ENCODE assay signal across 10 mouse cellular contexts in the genomic region with DNA sequence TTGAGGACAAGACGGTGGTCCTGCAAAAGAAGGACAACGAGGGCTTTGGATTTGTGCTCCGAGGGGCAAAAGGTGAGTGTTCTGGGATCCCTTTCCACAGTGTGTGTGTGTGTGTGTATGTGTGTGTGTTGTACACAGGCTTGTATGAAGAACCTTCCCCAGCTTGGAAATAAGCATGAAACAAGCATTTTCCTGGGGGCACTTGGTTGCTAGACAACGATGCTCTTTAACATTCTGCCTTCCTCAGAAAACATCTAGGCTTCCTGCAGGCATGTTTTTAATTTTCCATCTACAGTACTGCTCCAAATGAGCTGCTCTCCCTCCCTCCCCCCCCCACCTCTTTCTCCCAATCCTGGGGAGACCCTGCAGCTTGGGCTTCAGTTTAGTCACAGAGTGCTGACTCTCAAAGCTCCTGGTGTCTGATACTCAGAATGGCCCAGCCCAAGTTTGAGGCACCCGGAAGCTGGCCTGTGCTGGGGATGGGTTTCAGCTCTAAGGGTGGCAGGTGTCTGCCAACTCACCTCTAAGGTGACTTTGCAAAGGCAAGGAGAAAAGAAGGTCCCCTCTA.
DNase-seq lines count a peak whose midpoint lies in the region; ATAC-seq and TF ChIP-seq lines count a peak whose summit lies in the region.
"Had no signal": no experiment of that assay in that cellular context is flagged by ENCODE, and none has a peak within 500 bp of the region (broad histone marks: within the 10 kb centered on the region; RNA-seq: fewer than 3 reads in every experiment).

No protein-coding gene starts in this region.

- H3K9me3 ChIP-seq in kidney, embryonic 14.5 days (ENCODE audit: control insufficient read depth, low read length) = no peaks in the 10 kb centered on the region
- no peaks in the 10 kb centered on the region for H3K9me3 ChIP-seq in embryonic facial prominence, embryonic 13.5 days
- H3K9me3 ChIP-seq in hindbrain, postnatal 0 days (ENCODE audit: low read length) = no peaks in the 10 kb centered on the region

- H3K36me3 ChIP-seq in kidney, embryonic 14.5 days (ENCODE audit: control insufficient read depth, insufficient read depth, low read length) = no peaks in the 10 kb centered on the region
- H3K36me3 ChIP-seq in embryonic facial prominence, embryonic 13.5 days = no peaks in the 10 kb centered on the region
- H3K36me3 ChIP-seq in hindbrain, postnatal 0 days (ENCODE audit: insufficient read depth, low read length) = no peaks in the 10 kb centered on the region

- ATAC-seq in kidney, embryonic 14.5 days (ENCODE audit: low FRiP score, low TSS enrichment) = no peak
- no peak for ATAC-seq in embryonic facial prominence, embryonic 13.5 days (ENCODE audit: insufficient number of reproducible peaks, insufficient read depth, low FRiP score, low TSS enrichment, low read depth)
- no peak for ATAC-seq in hindbrain, postnatal 0 days

- WGBS in kidney, embryonic 14.5 days = 33% methylated on average over 5 of the region's 5 CpGs
- 9% methylated on average over 5 of the region's 5 CpGs for WGBS in embryonic facial prominence, embryonic 13.5 days
- 5% methylated on average over 5 of the region's 5 CpGs for WGBS in hindbrain, postnatal 0 days

- TF ChIP-seq CTCF in hindbrain, postnatal 0 days (IDR thresholded peaks at IDR 0.05; ENCODE audit: low read depth) = no peak

- H3K4me3 ChIP-seq in kidney, embryonic 14.5 days (ENCODE audit: low read length) = peak overlapping the region; percentile 41
- H3K4me3 ChIP-seq in embryonic facial prominence, embryonic 13.5 days = peak overlapping the region; percentile 54
- peak overlapping the region; percentile 54 for H3K4me3 ChIP-seq in hindbrain, postnatal 0 days (ENCODE audit: low read length)

- H3K27ac ChIP-seq in kidney, embryonic 14.5 days (ENCODE audit: low read depth, low read length) = no peak overlapping the region
- peak overlapping the region; percentile 94 for H3K27ac ChIP-seq in embryonic facial prominence, embryonic 13.5 days
- peak overlapping the region; percentile 92 for H3K27ac ChIP-seq in hindbrain, postnatal 0 days

- peak overlapping the region; percentile 85 for H3K4me2 ChIP-seq in kidney, embryonic 14.5 days (replicated peaks; ENCODE audit: low read depth, low read length)
- peak overlapping the region; percentile 87 for H3K4me2 ChIP-seq in embryonic facial prominence, embryonic 13.5 days
- H3K4me2 ChIP-seq in hindbrain, postnatal 0 days (ENCODE audit: low read depth, low read length) = peak overlapping the region; percentile 83

- H3K9ac ChIP-seq in kidney, embryonic 14.5 days (ENCODE audit: low read depth, low read length) = peak overlapping the region; percentile 44; the same call in 1 of the 2 replicates
- H3K9ac ChIP-seq in embryonic facial prominence, embryonic 13.5 days = peak overlapping the region; percentile 75
- H3K9ac ChIP-seq in hindbrain, postnatal 0 days (replicated peaks; ENCODE audit: low read length) = peak overlapping the region; percentile 75

- no peak for DNase-seq in kidney, postnatal 10 days
- peak; percentile 47 for DNase-seq in hindbrain, postnatal 0 days (ENCODE audit: low spot score)
- DNase-seq in neural tube, embryonic 10.5 days (ENCODE audit: extremely low spot score, low spot score) = peak; percentile 13
- no peak for DNase-seq in layer of hippocampus, postnatal 10 days (ENCODE audit: low spot score in 2 of 2)
- no peak for DNase-seq in c-Kit-positive CD71-positive TER-119-positive erythroid progenitor cells, embryonic 14.5 days (ENCODE audit: low spot score)
- no peak for DNase-seq in right cerebral cortex, postnatal 36 days (ENCODE audit: low spot score in 2 of 2)
- DNase-seq: adrenal gland, adult 8-10 months; gastrocnemius, postnatal 25 days had no signal

- H3K4me1 ChIP-seq in kidney, embryonic 14.5 days (ENCODE audit: control insufficient read depth, insufficient read depth, low read length) = 0 out of 2 replicates have a peak, but pooled peaks cover 6% of the 10 kb centered on the region
- H3K4me1 ChIP-seq in embryonic facial prominence, embryonic 13.5 days = peaks cover 51% of the 10 kb centered on the region
- H3K4me1 ChIP-seq in hindbrain, postnatal 0 days (ENCODE audit: insufficient read depth, low read length) = peaks cover 37% of the 10 kb centered on the region

- no peaks in the 10 kb centered on the region for H3K27me3 ChIP-seq in kidney, embryonic 14.5 days (ENCODE audit: control insufficient read depth, insufficient read depth, low read length)
- H3K27me3 ChIP-seq in embryonic facial prominence, embryonic 13.5 days = no peaks in the 10 kb centered on the region
- H3K27me3 ChIP-seq in hindbrain, postnatal 0 days (ENCODE audit: insufficient read depth, low read length) = no peaks in the 10 kb centered on the region

Comparison
In these comparisons a context has a peak if more than half of its experiments do, and no peak if none do; other contexts are left out.
1. DNase-seq: peak in hindbrain, postnatal 0 days (single experiment) and neural tube, embryonic 10.5 days (single experiment); none in kidney, postnatal 10 days (single experiment), layer of hippocampus, postnatal 10 days (0 of 2), c-Kit-positive CD71-positive TER-119-positive erythroid progenitor cells, embryonic 14.5 days (single experiment) and right cerebral cortex, postnatal 36 days (0 of 2).
2. Peak in every context shown above with its lines, with median percentiles within 50 percentile points of each other: H3K4me2 ChIP-seq, H3K4me3 ChIP-seq and H3K9ac ChIP-seq.